Mouse (Mus musculus) lung, postnatal 0 days (tissue): ENCODE measurements around the gene Mif. TPM values are rescaled to one million over a fixed set of nuclear protein-coding genes. Genes with fewer than 3 reads are reported as not detected.

Experiments used
- ATAC-seq: fragments of 200-750 bp; cut with Nextera tagmentation; 2 replicates; pipeline ENCODE4 v1.8.0; 2017; ENCODE audit warnings: moderate library complexity
- DNase-seq: peaks from one replicate; pipeline ENCODE4 v3.0.0-alpha.2; 2016; ENCODE audit warnings: low spot score
- H3K27ac ChIP-seq: fragments of 300-500 bp; sonication (generic); 2 replicates; pipeline ENCODE4 v1.5.1; 2014; ENCODE audit warnings: antibody characterized with exemption, mild to moderate bottlenecking, low read length, mixed read lengths
- H3K27me3 ChIP-seq: fragments of 300-500 bp; sonication (generic); replicated peaks from 2 replicates; pipeline ENCODE4 v1.6.1; 2014; ENCODE audit warnings: low read length, mixed read lengths; ENCODE audit not compliant: insufficient read depth
- H3K36me3 ChIP-seq: fragments of 300-500 bp; sonication (generic); 2 replicates; pipeline ENCODE4 v1.6.1; 2014; ENCODE audit warnings: low read length, mixed read lengths; ENCODE audit not compliant: insufficient read depth
- H3K4me1 ChIP-seq: fragments of 300-500 bp; sonication (generic); 2 replicates; pipeline ENCODE4 v1.6.1; 2014; ENCODE audit warnings: antibody characterized with exemption, low read depth, low read length, mixed read lengths; ENCODE audit not compliant: insufficient read depth
- H3K4me2 ChIP-seq: fragments of 300-500 bp; sonication (generic); replicated peaks from 2 replicates; pipeline ENCODE4 v1.6.1; 2014; ENCODE audit warnings: low read depth, mild to moderate bottlenecking, low read length, moderate library complexity, mixed read lengths
- H3K4me3 ChIP-seq: fragments of 300-500 bp; sonication (generic); 2 replicates; pipeline ENCODE4 v1.5.1; 2014; ENCODE audit warnings: low read depth, low read length
- H3K9ac ChIP-seq: fragments of 300-500 bp; sonication (generic); replicated peaks from 2 replicates; pipeline ENCODE4 v1.6.1; 2014; ENCODE audit warnings: low read depth, mild to moderate bottlenecking
- H3K9me3 ChIP-seq: fragments of 300-500 bp; sonication (generic); 2 replicates; pipeline ENCODE4 v1.6.1; 2016; ENCODE audit warnings: low read length, mixed read lengths
- CTCF ChIP-seq: IDR thresholded peaks from 2 replicates; pipeline ENCODE4 v1.5.1; 2016; ENCODE audit warnings: antibody characterized with exemption, mild to moderate bottlenecking
- EP300 ChIP-seq: IDR thresholded peaks from 2 replicates; pipeline ENCODE4 v1.6.1; 2016; ENCODE audit warnings: antibody characterized with exemption, mild to moderate bottlenecking, control low read depth
- WGBS: fragments of 180-500 bp; shearing (Covaris S2); extraction: QIAGEN DNeasy Blood & Tissue Kit; methylation state at CpG from one replicate; pipeline ENCODE4 v1.1.7; 2014; 5-methylcytosine and 5-hydroxymethylcytosine counted together
- polyA plus RNA-seq: library from polyadenylated mRNA; unstranded; fragments of >200 nt; fragmentation: Nextera tagmentation; extraction: Ambion mirVana; gene quantifications from 2 replicates; pipeline ENCODE4 v1.2.1, GENCODE M21; 2015

The Mif gene
- polyA plus RNA-seq, 1 experiment from 2014 or later, result 356 TPM

- WGBS, result 2% methylated on average over 26 of the region's 27 CpGs
- Histone ChIP-seq H3K9me3 (no peaks in the 10 kb centered on the region), H3K4me1 (peaks cover 4% of the 10 kb centered on the region; the same call in 1 of the 2 replicates), H3K4me3 (peak overlapping the region; percentile 63), H3K36me3 (no peaks in the 10 kb centered on the region), H3K4me2 (peak overlapping the region; percentile 85), H3K9ac (no peak overlapping the region), H3K27ac (0 out of 2 replicates have a peak overlapping the region, but pooled peaks have one; percentile 71), H3K27me3 (no peaks in the 10 kb centered on the region)
- ATAC-seq (peak; percentile 37), DNase-seq (peak; percentile 63)
- TF ChIP-seq EP300, result no peak
- TF ChIP-seq CTCF, result no peak; the same call in 1 of the 2 replicates
Observed at GRCm38 (mm10) chr10:75859107-75859746, 813 bp downstream of the Mif start.

- WGBS, result 95% methylated on average over 4 of the region's 4 CpGs
- H3K9ac ChIP-seq, result no peak overlapping the region
- H3K9me3 ChIP-seq, result no peaks in the 10 kb centered on the region
- no peak overlapping the region for H3K4me2 ChIP-seq
- ATAC-seq (no peak), DNase-seq (no peak)
- no peak overlapping the region for H3K27ac ChIP-seq
- no peak for TF ChIP-seq CTCF
- TF ChIP-seq EP300, result no peak
- H3K36me3 ChIP-seq, result no peaks in the 10 kb centered on the region
- peaks cover 4% of the 10 kb centered on the region; the same call in 1 of the 2 replicates for H3K4me1 ChIP-seq
- H3K27me3 ChIP-seq, result no peaks in the 10 kb centered on the region
- H3K4me3 ChIP-seq, result no peak overlapping the region
Observed at GRCm38 (mm10) chr10:75857598-75857997, 2.4 kb downstream of the Mif start.

- no peak overlapping the region for H3K4me2 ChIP-seq
- DNase-seq (no peak), ATAC-seq (no peak)
- peaks cover 4% of the 10 kb centered on the region; the same call in 1 of the 2 replicates for H3K4me1 ChIP-seq
- TF ChIP-seq EP300 (no peak), CTCF (no peak)
- H3K9ac ChIP-seq, result no peak overlapping the region
- no peak overlapping the region for H3K4me3 ChIP-seq
- no peaks in the 10 kb centered on the region for H3K36me3 ChIP-seq
- H3K27me3 ChIP-seq, result no peaks in the 10 kb centered on the region
- H3K27ac ChIP-seq, result no peak overlapping the region
- H3K9me3 ChIP-seq, result no peaks in the 10 kb centered on the region
- WGBS, result 74% methylated on average over 3 of the region's 3 CpGs
Observed at GRCm38 (mm10) chr10:75856976-75857375, 3.1 kb downstream of the Mif start.

- Histone ChIP-seq H3K27ac (no peak overlapping the region), H3K4me3 (no peak overlapping the region), H3K9ac (no peak overlapping the region), H3K27me3 (no peaks in the 10 kb centered on the region), H3K36me3 (no peaks in the 10 kb centered on the region), H3K9me3 (no peaks in the 10 kb centered on the region), H3K4me1 (peaks cover 4% of the 10 kb centered on the region; the same call in 1 of the 2 replicates), H3K4me2 (no peak overlapping the region)
- DNase-seq (no peak), ATAC-seq (no peak)
- TF ChIP-seq CTCF (no peak), EP300 (no peak)
- WGBS, result 75% methylated on average over 11 of the region's 11 CpGs
Observed at GRCm38 (mm10) chr10:75856155-75856907, 3.7 kb downstream of the Mif start.

- H3K27me3 ChIP-seq, result no peaks in the 10 kb centered on the region
- H3K9me3 ChIP-seq, result no peaks in the 10 kb centered on the region
- WGBS, result 87% methylated on average over 15 of the region's 15 CpGs
- H3K9ac ChIP-seq, result no peak overlapping the region
- no peaks in the 10 kb centered on the region for H3K36me3 ChIP-seq
- no peak for DNase-seq
- H3K4me3 ChIP-seq, result no peak overlapping the region
- TF ChIP-seq EP300 (no peak), CTCF (no peak)
- no peak overlapping the region for H3K4me2 ChIP-seq
- H3K4me1 ChIP-seq, result peaks cover 4% of the 10 kb centered on the region; the same call in 1 of the 2 replicates
- no peak for ATAC-seq
- H3K27ac ChIP-seq, result no peak overlapping the region
Observed at GRCm38 (mm10) chr10:75855416-75855981, 4.5 kb downstream of the Mif start.

- Histone ChIP-seq H3K4me3 (no peak overlapping the region), H3K9me3 (no peaks in the 10 kb centered on the region), H3K36me3 (no peaks in the 10 kb centered on the region), H3K27me3 (no peaks in the 10 kb centered on the region), H3K4me1 (peaks cover 4% of the 10 kb centered on the region; the same call in 1 of the 2 replicates), H3K4me2 (no peak overlapping the region), H3K9ac (no peak overlapping the region), H3K27ac (no peak overlapping the region)
- DNase-seq (no peak), ATAC-seq (no peak)
- WGBS, result 77% methylated on average over 6 of the region's 6 CpGs
- TF ChIP-seq EP300 (no peak), CTCF (no peak)
Observed at GRCm38 (mm10) chr10:75854791-75855190, 5.2 kb downstream of the Mif start.
